Mouse (Mus musculus) cortical plate, adult 2 months (tissue): ENCODE data around the gene Csrp2.

Experiments
- CTCF ChIP-seq: fragments of 200-500 bp; IDR thresholded peaks from 2 replicates; pipeline ENCODE4 v1.5.1; 2011; ENCODE audit warnings: mild to moderate bottlenecking, control low read depth, low read length; ENCODE audit not compliant: insufficient read depth; ENCODE audit errors: extremely low read depth
- POLR2A ChIP-seq: fragments of 200-500 bp; IDR thresholded peaks from 2 replicates; pipeline ENCODE4 v1.6.1; 2011; ENCODE audit warnings: mild to moderate bottlenecking, low read length, control low read depth; ENCODE audit not compliant: insufficient read depth; ENCODE audit errors: extremely low read depth

DNA sequence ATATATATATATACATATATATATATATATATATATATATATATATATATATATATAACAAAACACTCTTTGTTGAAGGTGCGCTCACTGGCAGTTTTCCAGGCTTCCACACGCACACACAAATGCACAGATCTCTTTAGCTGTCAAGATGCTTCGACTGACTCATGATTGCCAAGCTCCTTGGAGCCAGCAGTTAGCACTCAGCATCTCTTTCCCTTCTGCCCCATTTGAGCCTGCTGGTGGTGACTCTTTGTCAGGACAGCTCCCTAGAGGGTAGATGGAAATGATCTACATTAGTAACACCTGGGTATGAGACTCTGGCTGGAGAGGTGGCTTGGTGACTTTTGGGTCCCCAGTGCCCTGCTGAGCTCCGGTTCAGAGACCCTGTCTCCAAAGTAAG lies 20.1 kb downstream of the Csrp2 start:
- no peak for TF ChIP-seq POLR2A
- TF ChIP-seq CTCF, result no peak
